Mouse (Mus musculus) midbrain, postnatal 0 days (tissue): ENCODE measurements at regions not wholly inside any gene's neighbourhood (a gene's known extent, or its start where the extent isn't known, plus 50 kb on each side); places are given as distances from the start of the nearest gene placed in this dataset.

Experiments
- ATAC-seq: fragments of 200-750 bp; cut with Nextera tagmentation; 2 replicates; pipeline ENCODE4 v1.8.0; 2017; ENCODE audit warnings: moderate number of reproducible peaks, mild to moderate bottlenecking, moderate TSS enrichment, moderate library complexity; ENCODE audit not compliant: low FRiP score
- DNase-seq: peaks from one replicate; pipeline ENCODE4 v3.0.0-alpha.2; 2015; ENCODE audit warnings: low spot score
- H3K27ac ChIP-seq: fragments of 300-500 bp; sonication (generic); 2 replicates; pipeline ENCODE4 v1.5.1; 2014; ENCODE audit warnings: low read depth, mild to moderate bottlenecking, low read length, mixed read lengths
- H3K27me3 ChIP-seq: fragments of 300-500 bp; sonication (generic); 2 replicates; pipeline ENCODE4 v1.6.1; 2014; ENCODE audit warnings: low read length, control low read depth, mixed read lengths; ENCODE audit not compliant: insufficient read depth
- H3K36me3 ChIP-seq: fragments of 300-500 bp; sonication (generic); 2 replicates; pipeline ENCODE4 v1.6.1; 2014; ENCODE audit warnings: low read length, control low read depth, mixed read lengths; ENCODE audit not compliant: insufficient read depth
- H3K4me1 ChIP-seq: fragments of 300-500 bp; sonication (generic); 2 replicates; pipeline ENCODE4 v1.6.1; 2014; ENCODE audit warnings: mild to moderate bottlenecking, control low read depth, antibody characterized with exemption, low read length, mixed read lengths; ENCODE audit not compliant: insufficient read depth
- H3K4me2 ChIP-seq: fragments of 300-500 bp; sonication (generic); 2 replicates; pipeline ENCODE4 v1.6.1; 2014; ENCODE audit warnings: low read depth, mild to moderate bottlenecking, low read length, mixed read lengths; ENCODE audit not compliant: poor library complexity, severe bottlenecking
- H3K4me3 ChIP-seq: fragments of 300-500 bp; sonication (generic); 2 replicates; pipeline ENCODE4 v1.5.1; 2014; ENCODE audit warnings: low read depth, mild to moderate bottlenecking, low read length, moderate library complexity
- H3K9ac ChIP-seq: fragments of 300-500 bp; sonication (generic); replicated peaks from 2 replicates; pipeline ENCODE4 v1.6.1; 2014; ENCODE audit warnings: mild to moderate bottlenecking, low read length, moderate library complexity, mixed read lengths; ENCODE audit not compliant: poor library complexity, severe bottlenecking
- H3K9me3 ChIP-seq: fragments of 300-500 bp; sonication (generic); 2 replicates; pipeline ENCODE4 v1.6.1; 2016; ENCODE audit warnings: low read length, control low read depth
- CTCF ChIP-seq: IDR thresholded peaks from 2 replicates; pipeline ENCODE4 v1.5.1; 2016; ENCODE audit warnings: antibody characterized with exemption, mild to moderate bottlenecking
- WGBS: fragments of 180-500 bp; shearing (Covaris S2); extraction: QIAGEN DNeasy Blood & Tissue Kit; methylation state at CpG from one replicate; pipeline ENCODE4 v1.1.7; 2014; 5-methylcytosine and 5-hydroxymethylcytosine counted together

DNA sequence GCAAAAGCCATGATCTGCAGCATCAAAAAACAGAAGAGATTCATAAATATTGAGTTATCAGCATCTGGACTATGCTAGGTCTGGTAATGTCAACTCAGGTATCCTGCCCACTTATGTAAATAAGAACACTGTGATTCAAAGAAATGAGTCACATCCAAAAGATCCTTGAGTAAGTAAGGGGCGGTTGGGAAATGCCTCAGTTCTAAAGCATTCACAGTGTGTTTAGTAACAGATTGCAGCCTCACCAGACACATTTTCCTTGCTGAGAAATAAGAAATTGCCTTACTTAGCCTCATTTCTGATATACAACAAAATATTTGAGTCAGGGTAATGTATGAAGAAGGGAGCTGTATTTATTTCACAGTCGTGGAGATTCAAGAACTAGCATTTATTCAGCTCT is 666.5 kb upstream of the Gpc5 start:
- Histone ChIP-seq H3K4me1 (no peaks in the 10 kb centered on the region), H3K9me3 (no peaks in the 10 kb centered on the region), H3K27ac (no peak overlapping the region), H3K4me2 (no peak overlapping the region), H3K4me3 (no peak overlapping the region), H3K27me3 (no peaks in the 10 kb centered on the region), H3K36me3 (no peaks in the 10 kb centered on the region), H3K9ac (no peak overlapping the region)
- DNase-seq, result no peak
- TF ChIP-seq CTCF, result no peak
- 85% methylated on average over 2 of the region's 2 CpGs for WGBS
- no peak for ATAC-seq
